Mouse (Mus musculus) G1E-ER4 (cell line): ENCODE data around the gene Sox2. TPM values are rescaled to one million over a fixed set of nuclear protein-coding genes. Genes with fewer than 3 reads are reported as not detected.

ENCODE experiments used
- GATA1 ChIP-seq: IDR thresholded peaks from one replicate; pipeline ENCODE4 v1.8.0; 2012; ENCODE audit warnings: low read length, inconsistent platforms
- polyA plus RNA-seq: library from polyadenylated mRNA; stranded (reverse); fragments of >175 nt; gene quantifications from 2 replicates; pipeline ENCODE4 v1.2.3, GENCODE M21; 2012

Gene Sox2
- polyA plus RNA-seq, 1 experiment, result not detected

DNA sequence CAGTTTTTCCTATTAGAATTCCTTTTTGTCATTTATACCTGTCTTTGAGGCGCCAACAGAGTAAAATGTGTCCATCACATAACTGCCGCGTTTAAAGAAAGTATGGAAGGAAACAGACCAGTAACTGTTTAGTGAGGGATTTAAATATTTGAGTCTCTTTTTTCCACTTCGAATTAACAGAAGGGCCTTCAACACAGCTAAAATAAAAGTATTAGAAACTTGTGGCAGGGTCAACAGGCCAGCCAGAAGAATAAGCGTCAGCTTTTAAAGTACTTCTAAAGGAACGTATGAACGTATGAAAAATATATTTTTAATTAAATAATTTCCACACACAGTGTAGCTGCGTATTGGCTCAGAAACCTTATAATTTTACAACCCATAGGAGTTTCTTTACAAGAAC lies 9.9 kb upstream of the Sox2 start:
- TF ChIP-seq GATA1, result no peak

DNA sequence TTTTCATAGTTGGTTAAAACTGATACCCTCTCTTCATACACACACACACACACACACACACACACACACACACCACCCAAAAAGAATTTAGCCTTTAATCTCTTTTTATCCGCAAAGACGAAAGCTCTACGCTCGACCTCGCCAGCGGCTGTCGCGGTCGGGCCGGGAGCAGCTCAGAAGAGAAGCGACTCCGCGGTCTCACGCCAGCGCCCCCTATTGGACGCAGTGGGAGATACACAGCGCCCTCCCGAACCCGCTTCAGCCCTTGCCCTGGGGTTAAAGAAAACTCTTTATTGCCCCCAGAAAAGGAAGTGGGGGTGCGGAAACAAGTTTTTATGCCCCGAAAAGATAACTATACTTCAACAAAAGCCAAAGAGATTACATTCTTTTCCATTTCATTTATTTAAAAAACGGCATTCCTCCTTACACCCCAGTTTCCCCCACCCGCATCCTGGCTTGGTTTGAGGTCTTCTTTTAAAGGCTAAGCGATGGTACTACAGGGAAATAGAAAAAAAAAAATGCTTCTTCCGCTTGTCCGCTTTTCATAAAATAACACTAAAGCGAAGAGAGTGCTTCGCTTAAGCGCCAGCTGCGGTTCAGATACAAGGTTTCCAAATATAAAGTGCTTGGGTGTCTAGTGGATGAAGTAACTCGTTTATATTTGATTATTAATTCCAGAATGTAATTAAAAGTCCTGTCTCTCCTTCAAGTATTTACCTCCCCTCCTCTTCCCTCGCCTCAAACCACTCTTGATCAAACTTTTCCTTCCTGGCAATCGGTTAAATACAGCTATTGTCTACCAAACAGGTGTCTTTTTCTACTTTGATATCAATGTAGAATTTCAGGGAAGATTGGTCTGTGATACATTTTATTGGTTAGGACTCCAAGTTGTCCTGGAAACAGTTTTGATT lies 9.3 kb upstream of the Sox2 start:
- no peak for TF ChIP-seq GATA1

GRCm38 (mm10) chr3:34641756-34642497 lies 8.3 kb upstream of the Sox2 start:
- no peak for TF ChIP-seq GATA1

DNA sequence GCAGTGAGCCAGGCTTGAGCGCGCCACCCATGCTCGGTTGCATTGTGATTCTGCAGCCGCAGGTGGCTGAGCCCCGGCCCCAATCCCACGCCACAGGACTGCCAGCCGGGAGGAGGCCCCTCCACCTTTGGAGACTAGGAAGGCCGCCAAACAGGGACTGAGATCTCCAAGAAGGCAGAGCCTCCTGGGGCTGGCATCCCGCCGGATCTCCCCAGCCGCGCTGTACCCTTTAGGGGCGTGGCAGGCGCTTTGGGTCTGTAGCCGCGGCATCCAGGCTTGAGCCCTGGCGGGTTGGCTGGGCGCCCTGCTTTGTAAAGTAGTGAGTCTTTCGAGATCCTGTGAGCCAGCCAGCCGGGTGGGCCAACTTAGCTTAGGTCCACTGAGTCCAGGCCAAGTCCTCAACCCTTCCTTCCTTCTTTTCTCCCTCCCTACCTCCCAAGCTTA lies 7.7 kb upstream of the Sox2 start:
- no peak for TF ChIP-seq GATA1

DNA sequence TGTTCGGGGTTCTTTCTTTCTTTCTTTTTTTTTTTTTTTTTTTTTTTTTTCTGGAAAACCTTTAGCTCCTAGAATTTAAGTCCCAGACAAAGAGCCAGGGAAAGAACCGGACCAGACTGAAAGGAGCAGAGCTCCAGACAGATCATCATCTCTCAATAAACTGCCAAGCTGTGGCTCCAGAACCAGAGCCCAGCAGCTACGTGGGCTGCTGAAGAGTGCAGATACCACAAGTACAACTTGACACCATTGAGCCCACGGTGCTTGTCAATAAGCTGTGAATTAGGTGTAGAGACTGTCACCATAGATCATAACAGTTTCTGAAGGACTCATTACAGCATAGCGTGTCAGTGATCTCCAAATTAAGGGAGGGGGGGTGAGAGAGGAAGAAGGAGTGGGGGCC lies 7.1 kb upstream of the Sox2 start:
- no peak for TF ChIP-seq GATA1

DNA sequence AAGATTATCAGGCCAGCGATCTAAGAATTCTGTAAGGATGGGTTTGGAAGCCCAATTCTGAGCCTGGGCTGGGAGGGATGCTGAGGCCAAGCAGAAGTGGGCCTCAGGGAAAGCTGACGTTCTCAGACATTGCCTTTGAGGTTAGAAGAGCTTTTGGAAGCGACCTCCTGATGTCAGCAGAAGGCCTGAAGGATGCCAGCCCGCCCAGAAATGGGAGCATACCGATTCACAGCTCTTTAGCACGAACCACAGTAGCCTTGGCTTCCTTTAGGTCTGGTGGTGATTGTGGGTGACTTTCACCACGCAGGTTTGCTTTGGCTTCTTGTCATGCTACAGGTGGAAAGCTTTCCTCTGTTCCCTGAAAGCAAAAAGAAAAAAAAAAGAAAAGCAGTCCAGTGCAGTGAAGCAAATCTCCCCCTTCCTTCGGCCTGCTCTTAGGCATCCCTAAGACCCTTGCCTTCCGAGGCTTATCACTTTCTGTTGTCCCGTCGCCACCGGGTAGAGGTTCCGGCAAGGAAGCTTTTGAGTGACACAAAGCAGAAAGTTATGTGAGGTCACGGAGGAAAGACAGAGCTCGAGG lies 6.6 kb upstream of the Sox2 start:
- TF ChIP-seq GATA1, result no peak

DNA sequence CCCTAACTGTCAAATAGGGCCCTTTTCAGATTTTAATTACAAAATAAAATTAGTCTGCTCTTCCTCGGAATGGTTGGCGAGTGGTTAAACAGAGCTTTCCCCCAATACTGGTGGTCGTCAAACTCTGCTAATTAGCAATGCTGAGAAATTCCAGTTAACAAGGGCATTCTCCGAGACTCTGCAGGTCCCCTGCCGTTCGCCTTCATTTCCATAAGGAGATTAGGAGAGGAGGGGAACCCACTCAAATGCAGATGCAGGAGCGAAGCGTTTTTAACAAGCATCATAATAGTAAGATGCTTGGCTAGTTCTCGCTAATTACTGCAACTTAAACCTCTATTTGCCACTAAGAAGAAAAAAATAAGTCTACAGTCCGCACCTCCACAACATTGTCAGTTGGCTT lies 4.0 kb upstream of the Sox2 start:
- TF ChIP-seq GATA1, result no peak

DNA sequence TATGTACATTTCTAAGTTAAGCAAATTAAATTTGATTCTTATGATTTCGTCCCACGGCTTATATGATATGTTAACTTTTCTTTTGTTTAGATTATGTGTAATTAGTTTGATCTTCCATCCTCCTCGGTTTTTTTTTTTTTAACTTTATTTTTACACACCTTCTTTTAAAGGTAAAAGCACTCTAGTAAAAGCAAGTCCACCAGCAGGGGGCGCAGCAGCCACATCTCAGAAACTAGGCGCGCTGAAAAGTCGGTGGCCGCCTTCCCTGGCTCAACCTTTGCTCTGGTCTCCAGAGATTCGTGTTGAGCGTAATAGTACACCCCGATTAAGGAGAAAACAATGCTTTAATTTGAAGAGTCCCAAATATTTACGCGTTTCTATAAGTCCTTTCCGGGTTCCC lies 2.5 kb upstream of the Sox2 start:
- TF ChIP-seq GATA1, result no peak

DNA sequence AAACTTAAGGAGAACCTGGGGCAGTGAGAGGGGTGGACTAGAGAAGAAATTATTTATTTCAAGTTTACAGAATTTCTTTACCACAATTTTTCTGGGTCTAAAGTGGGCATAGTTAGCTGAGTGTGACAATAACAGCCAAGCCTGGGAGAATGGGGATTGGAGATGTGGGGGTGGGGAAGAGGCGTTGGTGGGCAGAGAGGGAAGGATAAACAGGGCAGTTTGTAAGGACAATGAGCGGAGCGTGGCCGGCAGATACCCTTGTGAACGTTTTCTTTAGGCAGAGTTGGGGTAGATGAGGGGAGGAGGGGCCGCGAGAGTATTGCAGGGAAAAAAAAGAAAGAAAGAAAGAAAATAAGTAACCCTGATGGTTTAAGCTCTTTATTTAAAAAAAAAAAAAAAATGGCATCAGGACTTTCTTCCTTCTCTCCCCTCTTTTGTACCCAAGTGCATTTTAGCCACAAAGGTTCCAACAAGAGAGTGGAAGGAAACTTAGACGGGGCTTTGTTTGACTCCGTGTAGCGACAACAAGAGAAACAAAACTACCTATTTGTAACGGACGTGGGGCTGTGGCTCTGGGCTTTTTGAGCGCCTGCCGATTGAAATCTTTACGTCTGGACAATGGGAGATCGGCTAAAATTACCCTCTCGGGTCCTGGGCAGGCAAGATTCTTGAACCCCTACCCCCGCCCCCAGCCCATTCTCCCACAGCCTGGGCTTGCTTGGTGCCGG lies 1.9 kb upstream of the Sox2 start:
- no peak for TF ChIP-seq GATA1

DNA sequence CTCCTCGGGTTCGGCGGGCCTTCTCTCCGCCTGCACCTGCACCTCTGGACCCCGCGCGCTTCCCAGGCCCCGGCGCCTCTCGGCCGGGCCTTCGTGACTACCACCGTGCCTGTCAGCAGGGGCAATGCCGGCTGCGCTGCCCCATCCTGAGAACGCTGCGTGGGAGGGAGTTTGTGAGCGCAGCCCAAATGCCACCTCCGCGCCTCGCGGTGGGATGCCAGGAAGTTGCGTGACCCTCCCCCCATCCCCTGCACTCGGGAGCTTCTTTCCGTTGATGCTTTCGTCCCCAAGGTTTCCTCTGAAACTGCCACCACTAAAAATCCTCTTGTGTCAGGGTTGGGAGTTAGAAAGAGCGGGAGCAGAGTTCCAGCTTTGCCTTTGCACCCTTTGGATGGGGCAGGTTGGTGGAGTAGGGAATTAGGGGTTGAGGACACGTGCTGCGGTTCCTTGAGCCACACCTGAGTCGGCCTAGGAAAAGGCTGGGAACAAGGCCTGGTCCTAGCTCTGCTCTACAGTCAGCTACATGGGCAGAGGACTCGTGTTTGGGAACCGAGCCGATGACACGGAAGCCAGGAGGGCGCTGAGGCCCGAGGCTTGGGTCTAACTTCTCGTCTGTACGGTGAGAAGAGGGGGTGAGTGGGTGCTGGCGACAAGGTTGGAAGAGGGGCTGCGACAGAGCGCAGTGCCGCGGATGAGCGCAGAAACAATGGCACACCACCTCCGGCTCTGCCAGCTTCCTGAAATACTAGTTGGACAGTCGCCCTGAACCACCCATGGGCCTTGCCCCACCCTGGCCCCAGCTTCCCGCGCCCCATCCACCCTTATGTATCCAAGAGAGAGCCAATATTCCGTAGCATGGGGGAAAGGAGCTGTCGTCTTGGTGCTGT lies 1.1 kb upstream of the Sox2 start:
- TF ChIP-seq GATA1, result no peak

GRCm38 (mm10) chr3:34650621-34651361 lies 586 bp downstream of the Sox2 start:
- TF ChIP-seq GATA1, result no peak

DNA sequence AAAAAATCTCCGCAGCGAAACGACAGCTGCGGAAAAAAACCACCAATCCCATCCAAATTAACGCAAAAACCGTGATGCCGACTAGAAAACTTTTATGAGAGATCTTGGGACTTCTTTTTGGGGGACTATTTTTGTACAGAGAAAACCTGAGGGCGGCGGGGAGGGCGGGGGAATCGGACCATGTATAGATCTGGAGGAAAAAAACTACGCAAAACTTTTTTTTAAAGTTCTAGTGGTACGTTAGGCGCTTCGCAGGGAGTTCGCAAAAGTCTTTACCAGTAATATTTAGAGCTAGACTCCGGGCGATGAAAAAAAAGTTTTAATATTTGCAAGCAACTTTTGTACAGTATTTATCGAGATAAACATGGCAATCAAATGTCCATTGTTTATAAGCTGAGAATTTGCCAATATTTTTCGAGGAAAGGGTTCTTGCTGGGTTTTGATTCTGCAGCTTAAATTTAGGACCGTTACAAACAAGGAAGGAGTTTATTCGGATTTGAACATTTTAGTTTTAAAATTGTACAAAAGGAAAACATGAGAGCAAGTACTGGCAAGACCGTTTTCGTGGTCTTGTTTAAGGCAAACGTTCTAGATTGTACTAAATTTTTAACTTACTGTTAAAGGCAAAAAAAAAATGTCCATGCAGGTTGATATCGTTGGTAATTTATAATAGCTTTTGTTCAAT lies 1.4 kb downstream of the Sox2 start:
- TF ChIP-seq GATA1, result no peak

DNA sequence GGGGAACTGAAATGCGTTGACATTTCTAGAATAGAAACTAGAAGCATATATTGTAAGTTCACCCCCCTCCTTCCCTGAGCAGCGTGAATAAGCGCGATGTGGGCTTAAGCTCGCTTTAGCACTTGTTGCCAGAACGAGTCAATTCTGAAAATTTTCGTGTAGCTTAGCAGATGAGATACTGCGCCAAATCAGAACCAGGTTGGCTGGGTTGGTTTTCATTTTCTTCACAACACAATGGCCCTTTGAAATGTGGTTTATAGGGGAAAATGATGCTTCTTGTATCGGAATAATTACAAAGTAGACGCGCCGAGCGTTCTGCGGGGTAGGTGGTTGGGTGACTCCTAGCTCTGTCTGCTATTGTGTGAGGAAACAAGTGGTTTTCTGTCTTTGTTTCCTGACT lies 2.4 kb downstream of the Sox2 start:
- TF ChIP-seq GATA1, result no peak

DNA sequence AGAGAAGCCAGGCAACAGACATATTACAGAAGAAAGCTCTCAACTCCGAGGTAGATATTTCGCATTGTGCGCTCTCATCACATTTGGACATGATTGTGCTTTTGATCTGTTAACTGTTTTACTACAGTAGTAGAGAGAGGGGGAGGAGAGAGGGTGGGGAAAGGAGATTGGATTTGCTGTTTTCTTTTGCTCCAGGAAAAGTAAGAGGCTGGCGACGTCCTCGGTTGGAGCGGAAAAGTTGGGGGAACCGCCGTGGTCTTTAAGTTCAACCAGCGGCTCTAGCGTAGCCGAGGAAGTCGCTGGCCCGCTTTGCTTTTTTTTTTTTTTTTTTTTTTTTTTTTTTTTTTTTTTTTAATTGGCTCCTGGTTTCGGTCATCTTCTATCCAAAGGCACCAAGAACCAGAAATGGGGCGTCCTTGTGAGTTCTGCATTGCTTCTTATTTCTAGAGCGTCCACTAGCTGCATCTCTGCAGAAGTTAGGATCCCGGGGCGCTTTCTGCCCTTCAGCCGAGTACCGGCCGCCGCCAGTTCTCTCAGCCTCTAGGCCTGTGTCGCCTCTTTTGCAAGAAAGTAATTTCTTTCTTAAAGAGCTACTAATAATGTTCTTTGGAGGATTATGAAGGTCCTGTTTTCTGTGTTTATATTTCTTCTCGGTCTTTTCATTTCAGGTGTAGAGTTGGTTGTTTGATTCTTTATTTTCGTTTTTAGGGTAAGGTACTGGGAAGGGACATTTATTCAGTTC lies 3.2 kb downstream of the Sox2 start:
- no peak for TF ChIP-seq GATA1
